Mouse (Mus musculus) intestine, embryonic 14.5 days (tissue): ENCODE measurements around the gene Znhit6. TPM values are rescaled to one million over a fixed set of nuclear protein-coding genes. Genes with fewer than 3 reads are reported as not detected.
A peak's percentile ranks its signal among the peaks of the same experiment; 100 is the strongest.

Source experiments
- ATAC-seq: fragments of 200-750 bp; cut with Nextera tagmentation; replicated peaks from 2 replicates; pipeline ENCODE4 v1.8.0; 2017; ENCODE audit warnings: low read depth, moderate number of reproducible peaks, moderate TSS enrichment, moderate library complexity; ENCODE audit not compliant: low FRiP score, low TSS enrichment
- DNase-seq: peaks from one replicate; pipeline ENCODE4 v3.0.0-alpha.2; 2018; ENCODE audit warnings: low spot score
- H3K27ac ChIP-seq: fragments of 300-500 bp; sonication (generic); 2 replicates; pipeline ENCODE4 v1.5.1; 2014; ENCODE audit warnings: low read depth, mild to moderate bottlenecking, control low read depth
- H3K27me3 ChIP-seq: fragments of 300-500 bp; sonication (generic); replicated peaks from 2 replicates; pipeline ENCODE4 v1.6.1; 2014; ENCODE audit warnings: low read length, control low read depth; ENCODE audit not compliant: control insufficient read depth, insufficient read depth
- H3K36me3 ChIP-seq: fragments of 300-500 bp; sonication (generic); 2 replicates; pipeline ENCODE4 v1.6.1; 2014; ENCODE audit warnings: low read length, control low read depth; ENCODE audit not compliant: control insufficient read depth, insufficient read depth
- H3K4me1 ChIP-seq: fragments of 300-500 bp; sonication (generic); replicated peaks from 2 replicates; pipeline ENCODE4 v1.6.1; 2014; ENCODE audit warnings: low read length, control low read depth, mixed read lengths; ENCODE audit not compliant: control insufficient read depth, insufficient read depth
- H3K4me2 ChIP-seq: fragments of 300-500 bp; sonication (generic); 2 replicates; pipeline ENCODE4 v1.6.1; 2014; ENCODE audit warnings: low read length
- H3K4me3 ChIP-seq: fragments of 300-500 bp; sonication (generic); 2 replicates; pipeline ENCODE4 v1.5.1; 2014; ENCODE audit warnings: low read depth, low read length, control low read depth, mixed read lengths
- H3K9ac ChIP-seq: fragments of 300-500 bp; sonication (generic); 2 replicates; pipeline ENCODE4 v1.6.1; 2014; ENCODE audit warnings: mild to moderate bottlenecking, low read length
- H3K9me3 ChIP-seq: fragments of 300-500 bp; sonication (generic); 2 replicates; pipeline ENCODE4 v1.6.1; 2016; ENCODE audit warnings: low read length, control low read depth; ENCODE audit not compliant: control insufficient read depth
- WGBS: fragments of 180-500 bp; shearing (Covaris S2); extraction: QIAGEN DNeasy Blood & Tissue Kit; methylation state at CpG from one replicate; pipeline ENCODE4 v1.1.7; 2014; 5-methylcytosine and 5-hydroxymethylcytosine counted together
- polyA plus RNA-seq: library from polyadenylated mRNA; unstranded; fragments of >200 nt; fragmentation: Nextera tagmentation; extraction: Ambion mirVana; gene quantifications from 2 replicates; pipeline ENCODE4 v1.2.1, GENCODE M21; 2014

Znhit6 gene
- polyA plus RNA-seq, 1 experiment from 2014 or later: 29.3 TPM

DNA sequence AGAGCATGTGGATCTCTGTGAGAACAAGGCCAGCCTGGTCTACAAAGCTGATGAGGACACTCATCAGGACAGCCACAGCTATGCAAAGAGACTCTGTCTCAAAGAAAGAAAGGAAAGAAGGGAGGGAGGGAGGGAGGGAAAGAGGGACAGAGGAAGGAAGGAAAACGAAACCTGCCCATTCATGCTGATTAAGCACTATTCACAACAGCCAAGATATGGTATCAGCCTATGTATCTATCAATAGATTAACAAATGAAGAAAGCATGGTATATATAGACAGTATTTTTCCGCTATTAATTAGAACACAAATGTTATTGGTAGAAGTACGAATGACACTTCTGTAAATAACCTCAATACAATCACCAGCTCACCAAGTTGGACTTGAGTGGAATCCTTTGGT lies 1.5 kb upstream of the Znhit6 start:
- ATAC-seq (no peak), DNase-seq (no peak)
- Histone ChIP-seq H3K4me1 (peaks cover 10% of the 10 kb centered on the region), H3K36me3 (peaks cover 17% of the 10 kb centered on the region), H3K27ac (no peak overlapping the region), H3K27me3 (no peaks in the 10 kb centered on the region), H3K4me3 (no peak overlapping the region), H3K9ac (no peak overlapping the region), H3K9me3 (no peaks in the 10 kb centered on the region), H3K4me2 (no peak overlapping the region)
- WGBS: 89% methylated on average over 3 of the region's 3 CpGs

DNA sequence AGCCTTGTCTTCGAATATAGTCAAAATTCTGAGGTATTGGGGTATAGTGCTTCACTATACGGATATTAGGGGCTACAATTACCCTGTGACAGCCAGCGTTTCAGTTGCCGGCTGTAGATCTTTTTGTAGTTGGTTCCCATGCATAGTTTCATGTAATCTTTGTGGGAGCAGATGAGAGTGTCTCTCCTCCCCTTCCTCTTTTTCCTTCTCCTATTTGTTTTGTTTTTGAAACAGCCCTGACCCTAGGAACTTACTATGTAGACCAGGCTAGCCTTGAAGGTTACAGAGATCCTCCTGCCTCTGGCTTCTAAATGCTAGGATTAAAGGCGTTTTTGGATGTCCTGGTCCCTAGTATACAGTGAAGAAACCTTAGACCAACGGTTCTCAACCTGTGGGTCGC lies 665 bp upstream of the Znhit6 start:
- WGBS: 79% methylated on average over 7 of the region's 7 CpGs
- no peak for ATAC-seq
- Histone ChIP-seq H3K4me1 (peaks cover 10% of the 10 kb centered on the region), H3K9me3 (no peaks in the 10 kb centered on the region), H3K9ac (no peak overlapping the region), H3K36me3 (peaks cover 21% of the 10 kb centered on the region), H3K4me3 (peak overlapping the region; percentile 97; the same call in 1 of the 2 replicates), H3K4me2 (peak overlapping the region; percentile 94; the same call in 1 of the 2 replicates), H3K27me3 (no peaks in the 10 kb centered on the region), H3K27ac (no peak overlapping the region)
- no peak for DNase-seq

GRCm38 (mm10) chr3:145576482-145576822 lies 447 bp downstream of the Znhit6 start:
- DNase-seq (no peak), ATAC-seq (no peak; the same call in 1 of the 2 replicates)
- H3K4me2 ChIP-seq: peak overlapping the region; percentile 94
- no peaks in the 10 kb centered on the region for H3K9me3 ChIP-seq
- H3K27ac ChIP-seq: peak overlapping the region; percentile 59; the same call in 1 of the 2 replicates
- H3K4me3 ChIP-seq: peak overlapping the region; percentile 97
- 0% methylated on average over 11 of the region's 11 CpGs for WGBS
- H3K27me3 ChIP-seq: no peaks in the 10 kb centered on the region
- H3K4me1 ChIP-seq: peaks cover 10% of the 10 kb centered on the region
- peak overlapping the region; percentile 61 for H3K9ac ChIP-seq
- peaks cover 29% of the 10 kb centered on the region for H3K36me3 ChIP-seq

GRCm38 (mm10) chr3:145576876-145577275 lies 871 bp downstream of the Znhit6 start:
- DNase-seq: no peak
- Histone ChIP-seq H3K27ac (no peak overlapping the region), H3K27me3 (no peaks in the 10 kb centered on the region), H3K4me1 (peaks cover 10% of the 10 kb centered on the region), H3K9me3 (no peaks in the 10 kb centered on the region), H3K36me3 (peaks cover 29% of the 10 kb centered on the region), H3K4me3 (peak overlapping the region; percentile 97), H3K4me2 (peak overlapping the region; percentile 94), H3K9ac (peak overlapping the region; percentile 61)
- 27% methylated on average over 15 of the region's 15 CpGs for WGBS
- ATAC-seq: no peak

DNA sequence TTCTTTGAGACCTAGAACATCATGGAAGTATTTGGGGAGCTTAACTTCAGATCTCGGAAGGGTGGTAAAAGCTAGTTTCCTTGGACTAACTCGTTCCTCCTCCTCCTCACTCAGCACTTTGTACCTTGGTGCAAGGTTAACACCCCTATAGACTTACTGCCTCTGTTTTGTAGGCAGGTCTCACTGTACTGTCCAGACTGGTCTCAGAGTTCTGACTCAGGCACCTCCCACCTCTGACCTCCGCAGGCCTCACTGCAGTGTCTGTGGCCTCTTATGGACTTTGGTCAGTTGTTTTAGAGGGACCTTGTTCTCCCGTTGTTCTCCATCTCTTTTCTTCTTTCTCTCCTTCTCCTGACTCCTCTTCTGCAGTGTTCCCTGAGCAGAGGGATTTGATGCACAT lies 7.0 kb downstream of the Znhit6 start:
- peaks cover 76% of the 10 kb centered on the region for H3K36me3 ChIP-seq
- no peak overlapping the region for H3K9ac ChIP-seq
- H3K4me2 ChIP-seq: no peak overlapping the region
- WGBS: 85% methylated on average over 4 of the region's 4 CpGs
- no peaks in the 10 kb centered on the region for H3K9me3 ChIP-seq
- DNase-seq (no peak), ATAC-seq (no peak)
- no peaks in the 10 kb centered on the region for H3K27me3 ChIP-seq
- H3K4me3 ChIP-seq: no peak overlapping the region
- H3K27ac ChIP-seq: no peak overlapping the region
- H3K4me1 ChIP-seq: no peaks in the 10 kb centered on the region

DNA sequence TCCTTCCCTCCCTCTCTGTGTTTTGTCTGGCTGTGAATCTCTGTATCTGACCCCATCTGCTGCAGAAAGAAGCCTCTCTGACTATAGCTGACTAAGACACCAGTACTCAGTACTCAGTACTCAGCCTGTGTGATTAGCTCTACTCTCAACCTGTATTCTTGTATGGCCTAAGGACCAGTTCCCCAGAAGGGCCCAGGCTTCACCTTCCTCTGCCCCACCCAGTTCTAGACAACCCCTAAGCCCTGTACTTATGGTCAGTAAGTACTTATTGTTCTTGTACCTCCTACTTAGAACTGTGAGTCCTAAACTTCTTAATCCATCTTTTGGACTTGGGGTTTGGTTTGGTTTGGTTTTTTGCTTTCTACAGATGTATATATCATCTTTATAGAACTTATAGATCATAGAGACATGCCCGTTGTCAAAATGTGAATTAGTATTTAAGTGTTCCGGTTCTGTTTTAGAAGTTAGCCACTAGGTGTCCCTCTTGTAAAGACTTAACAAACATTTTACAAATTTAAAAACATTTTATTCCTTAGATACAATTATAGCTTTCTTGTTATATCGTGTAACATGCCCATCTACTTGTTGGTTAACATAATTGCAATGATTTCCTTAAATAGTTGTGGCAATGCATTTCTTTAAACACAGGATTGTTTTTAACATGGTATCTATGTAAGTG lies 7.7 kb downstream of the Znhit6 start:
- DNase-seq (no peak), ATAC-seq (no peak)

DNA sequence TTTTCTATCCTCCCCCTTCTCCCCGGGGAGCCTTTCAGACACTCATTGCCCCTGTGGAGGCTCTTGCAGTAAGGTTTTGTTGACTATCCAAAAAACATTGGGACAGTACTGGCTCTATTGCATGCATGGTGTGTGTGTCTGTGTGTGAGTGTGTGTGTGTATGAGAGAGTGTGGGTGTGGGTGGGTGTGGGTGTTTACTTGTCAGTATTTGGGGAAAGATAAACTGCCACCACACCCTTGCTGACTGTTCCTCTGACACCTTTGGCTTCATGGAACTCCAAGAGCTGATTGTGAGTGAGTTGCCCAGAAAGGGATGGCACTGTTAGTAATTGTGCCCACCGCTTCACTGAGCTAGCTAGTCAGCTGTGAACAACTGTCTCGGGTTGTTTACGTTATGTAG lies 14.6 kb downstream of the Znhit6 start:
- no peak for DNase-seq

More for the DNA sequence above, 7.7 kb downstream of the Znhit6 start:
- WGBS: 54% methylated on average over 3 of the region's 3 CpGs
- no peaks in the 10 kb centered on the region for H3K27me3 ChIP-seq
- H3K9me3 ChIP-seq: no peaks in the 10 kb centered on the region
- peaks cover 70% of the 10 kb centered on the region for H3K36me3 ChIP-seq
- H3K9ac ChIP-seq: no peak overlapping the region
- H3K27ac ChIP-seq: no peak overlapping the region
- no peak overlapping the region for H3K4me2 ChIP-seq
- H3K4me1 ChIP-seq: no peaks in the 10 kb centered on the region
- H3K4me3 ChIP-seq: no peak overlapping the region

DNA sequence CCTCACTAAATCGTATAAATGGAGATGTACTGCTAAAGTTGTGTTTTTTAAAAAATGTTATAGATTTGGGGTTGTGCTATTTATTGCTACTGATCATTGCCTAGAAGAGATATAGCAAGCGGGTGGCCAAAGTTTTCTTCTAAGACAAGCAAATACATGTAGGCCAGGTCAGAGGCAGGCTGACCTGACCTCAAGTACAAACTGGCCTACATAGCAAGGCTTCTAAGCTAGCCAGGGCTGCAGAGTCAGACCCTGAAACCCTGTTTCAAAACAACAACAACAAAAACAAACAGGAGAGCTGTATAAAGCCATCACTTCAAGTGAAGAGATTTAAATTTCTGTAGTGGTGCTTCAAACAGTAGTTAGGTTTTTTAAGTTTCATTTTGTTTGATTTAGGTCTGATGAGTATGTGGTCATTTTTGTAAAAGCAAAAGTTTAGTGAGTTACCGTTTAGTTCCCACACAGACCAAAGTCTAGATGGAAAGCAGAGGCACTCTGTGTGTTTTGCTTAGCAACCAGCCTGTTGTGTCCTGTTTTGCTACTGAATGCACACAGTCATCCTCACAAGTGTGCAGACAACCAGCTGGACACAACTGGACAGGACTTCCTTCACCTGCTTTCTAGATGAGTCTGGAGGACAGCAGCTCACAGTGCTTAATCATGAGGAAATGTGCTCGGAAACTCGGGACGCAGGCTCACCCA lies 16.0 kb downstream of the Znhit6 start:
- Histone ChIP-seq H3K27ac (no peak overlapping the region), H3K9ac (no peak overlapping the region), H3K9me3 (no peaks in the 10 kb centered on the region), H3K36me3 (peaks cover 55% of the 10 kb centered on the region), H3K4me3 (no peak overlapping the region), H3K27me3 (no peaks in the 10 kb centered on the region), H3K4me2 (no peak overlapping the region), H3K4me1 (no peaks in the 10 kb centered on the region)
- ATAC-seq (no peak), DNase-seq (no peak)
- 86% methylated on average over 6 of the region's 6 CpGs for WGBS

More for the DNA sequence above, 14.6 kb downstream of the Znhit6 start:
- no peak for ATAC-seq
- Histone ChIP-seq H3K4me1 (no peaks in the 10 kb centered on the region), H3K9ac (no peak overlapping the region), H3K9me3 (no peaks in the 10 kb centered on the region), H3K36me3 (peaks cover 62% of the 10 kb centered on the region), H3K27ac (no peak overlapping the region), H3K4me3 (no peak overlapping the region), H3K27me3 (no peaks in the 10 kb centered on the region), H3K4me2 (no peak overlapping the region)
- 86% methylated on average over 4 of the region's 4 CpGs for WGBS

DNA sequence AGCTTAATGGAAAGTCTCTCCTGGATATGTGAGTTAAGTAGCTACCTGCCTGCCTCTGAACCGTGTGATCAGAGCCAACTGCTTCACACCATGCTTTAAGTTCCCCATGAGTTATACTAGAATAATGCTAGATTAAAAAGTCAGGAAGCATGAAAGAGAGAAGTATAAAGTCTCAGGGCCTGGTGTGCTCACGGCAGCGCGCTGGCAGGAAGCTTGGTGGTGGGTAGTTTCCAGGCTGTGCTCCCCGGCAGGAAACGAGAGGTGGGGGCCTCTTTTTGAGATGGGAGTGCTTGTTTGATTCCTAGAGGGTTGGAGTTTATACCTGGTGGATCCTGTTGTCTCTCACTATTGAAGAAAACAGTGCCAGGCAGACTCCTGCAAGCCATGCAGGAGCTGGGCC lies 19.3 kb downstream of the Znhit6 start:
- DNase-seq (no peak), ATAC-seq (no peak)
- Histone ChIP-seq H3K27ac (no peak overlapping the region), H3K36me3 (peaks cover 72% of the 10 kb centered on the region), H3K4me3 (no peak overlapping the region), H3K27me3 (no peaks in the 10 kb centered on the region), H3K9me3 (no peaks in the 10 kb centered on the region), H3K4me2 (no peak overlapping the region), H3K9ac (no peak overlapping the region), H3K4me1 (no peaks in the 10 kb centered on the region)
- 86% methylated on average over 6 of the region's 6 CpGs for WGBS
